Mouse (Mus musculus) liver, embryonic 12.5 days (tissue): ENCODE measurements around the gene Pcolce. TPM values are rescaled to one million over a fixed set of nuclear protein-coding genes. Genes with fewer than 3 reads are reported as not detected.

Source experiments
- ATAC-seq: fragments of 200-750 bp; cut with Nextera tagmentation; 2 replicates; pipeline ENCODE4 v1.8.0; 2017; ENCODE audit warnings: moderate number of reproducible peaks, mild to moderate bottlenecking, moderate library complexity
- H3K27ac ChIP-seq: fragments of 300-500 bp; sonication (generic); 2 replicates; pipeline ENCODE4 v1.5.1; 2016; ENCODE audit warnings: mild to moderate bottlenecking
- H3K27me3 ChIP-seq: fragments of 300-500 bp; sonication (generic); replicated peaks from 2 replicates; pipeline ENCODE4 v1.6.1; 2016; ENCODE audit warnings: mild to moderate bottlenecking, moderate library complexity
- H3K36me3 ChIP-seq: fragments of 300-500 bp; sonication (generic); 2 replicates; pipeline ENCODE4 v1.6.1; 2016; ENCODE audit warnings: mild to moderate bottlenecking, moderate library complexity
- H3K4me1 ChIP-seq: fragments of 300-500 bp; sonication (generic); 2 replicates; pipeline ENCODE4 v1.6.1; 2016
- H3K4me2 ChIP-seq: fragments of 300-500 bp; sonication (generic); 2 replicates; pipeline ENCODE4 v1.6.1; 2016; ENCODE audit warnings: mild to moderate bottlenecking, moderate library complexity
- H3K4me3 ChIP-seq: fragments of 300-500 bp; sonication (generic); 2 replicates; pipeline ENCODE4 v1.5.1; 2016; ENCODE audit warnings: mild to moderate bottlenecking, moderate library complexity
- H3K9ac ChIP-seq: fragments of 300-500 bp; sonication (generic); 2 replicates; pipeline ENCODE4 v1.6.1; 2016; ENCODE audit warnings: mild to moderate bottlenecking, moderate library complexity
- H3K9me3 ChIP-seq: fragments of 300-500 bp; sonication (generic); replicated peaks from 2 replicates; pipeline ENCODE4 v1.6.1; 2016; ENCODE audit warnings: mild to moderate bottlenecking, moderate library complexity
- WGBS: fragments of 180-500 bp; shearing (Covaris S2); methylation state at CpG from one replicate; pipeline ENCODE4 v1.1.7; 2016; ENCODE audit not compliant: insufficient replicate concordance; 5-methylcytosine and 5-hydroxymethylcytosine counted together
- polyA plus RNA-seq: library from polyadenylated mRNA; unstranded; fragments of >200 nt; fragmentation: Nextera tagmentation; extraction: Ambion mirVana; gene quantifications from 2 replicates; pipeline ENCODE4 v1.2.1, GENCODE M21; 2016

Gene Pcolce
- polyA plus RNA-seq, 1 experiment from 2014 or later: 22.1 TPM

DNA sequence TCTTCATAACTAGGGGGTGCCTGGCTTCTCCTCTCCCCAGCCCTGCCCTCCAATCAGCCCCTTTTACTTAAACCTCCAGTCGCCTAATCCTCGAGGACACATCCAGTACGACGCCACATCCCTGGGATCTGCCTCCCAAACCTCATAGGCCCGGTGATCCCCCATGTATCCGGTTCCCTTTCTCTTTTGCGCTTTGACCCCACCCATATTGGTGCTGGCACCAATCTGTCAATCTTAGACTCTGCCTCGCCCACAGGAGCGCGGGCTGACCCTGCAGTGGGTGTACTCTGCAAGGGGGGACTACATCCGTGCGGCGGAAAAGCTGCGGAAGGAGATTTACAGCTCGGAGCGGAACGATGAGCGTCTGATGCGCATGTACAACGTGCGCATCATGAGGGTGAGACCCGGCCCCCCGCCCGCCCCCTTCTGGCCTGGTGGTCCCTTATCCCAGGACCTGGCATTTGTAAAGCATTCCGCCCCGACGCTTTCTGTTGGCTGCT is 29.9 kb downstream of the Pcolce start:
- WGBS: 31% methylated on average over 27 of the region's 27 CpGs
- Histone ChIP-seq H3K4me2 (peak overlapping the region; percentile 40), H3K9ac (no peak overlapping the region), H3K36me3 (peaks cover 72% of the 10 kb centered on the region), H3K27me3 (peaks cover 21% of the 10 kb centered on the region), H3K4me3 (peak overlapping the region; percentile 18), H3K4me1 (peaks cover 30% of the 10 kb centered on the region), H3K9me3 (peaks cover 7% of the 10 kb centered on the region), H3K27ac (no peak overlapping the region)
- ATAC-seq: no peak

- H3K9ac ChIP-seq: no peak overlapping the region
- 48% methylated on average over 8 of the region's 8 CpGs for WGBS
- H3K27me3 ChIP-seq: peaks cover 21% of the 10 kb centered on the region
- H3K4me2 ChIP-seq: no peak overlapping the region
- no peak for ATAC-seq
- H3K4me1 ChIP-seq: peaks cover 30% of the 10 kb centered on the region
- H3K36me3 ChIP-seq: peaks cover 79% of the 10 kb centered on the region
- H3K27ac ChIP-seq: no peak overlapping the region
- peaks cover 5% of the 10 kb centered on the region for H3K9me3 ChIP-seq
- H3K4me3 ChIP-seq: no peak overlapping the region
Measured at GRCm38 (mm10) chr5:137582702-137583101, 30.9 kb downstream of the Pcolce start.

- ATAC-seq: no peak
- no peaks in the 10 kb centered on the region for H3K9me3 ChIP-seq
- H3K4me1 ChIP-seq: peaks cover 30% of the 10 kb centered on the region
- H3K4me3 ChIP-seq: no peak overlapping the region
- WGBS: 55% methylated on average over 6 of the region's 6 CpGs
- H3K27ac ChIP-seq: peak overlapping the region; percentile 21
- H3K9ac ChIP-seq: no peak overlapping the region
- H3K36me3 ChIP-seq: peaks cover 80% of the 10 kb centered on the region
- no peak overlapping the region for H3K4me2 ChIP-seq
- peaks cover 21% of the 10 kb centered on the region for H3K27me3 ChIP-seq
Measured at GRCm38 (mm10) chr5:137580246-137580645, 33.3 kb downstream of the Pcolce start.

DNA sequence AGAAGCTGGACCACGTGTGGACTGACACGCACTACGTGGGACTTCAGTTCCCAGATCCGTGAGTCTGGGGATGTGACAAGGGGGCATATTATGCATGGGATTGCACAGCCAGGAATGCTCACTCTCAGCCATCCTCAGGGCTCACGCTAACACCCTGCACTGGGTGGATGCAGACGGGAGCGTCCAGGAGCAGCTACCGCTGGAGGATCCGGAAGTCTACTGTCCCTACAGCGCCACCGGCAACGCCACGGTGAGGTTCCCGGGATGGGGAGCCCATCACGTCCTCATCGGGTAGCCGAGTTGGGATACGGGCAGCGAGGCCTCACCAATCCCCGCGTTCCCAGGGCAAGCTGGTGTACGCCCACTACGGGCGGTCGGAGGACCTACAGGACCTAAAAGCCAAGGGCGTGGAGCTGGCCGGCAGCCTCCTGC is 39.1 kb downstream of the Pcolce start:
- peak overlapping the region; percentile 20 for H3K4me3 ChIP-seq
- peak overlapping the region; percentile 19; the same call in 1 of the 2 replicates for H3K9ac ChIP-seq
- H3K27me3 ChIP-seq: peaks cover 13% of the 10 kb centered on the region; the same call in 1 of the 2 replicates
- 33% methylated on average over 27 of the region's 27 CpGs for WGBS
- peak overlapping the region; percentile 44 for H3K4me2 ChIP-seq
- no peak for ATAC-seq
- no peak overlapping the region for H3K27ac ChIP-seq
- H3K9me3 ChIP-seq: no peaks in the 10 kb centered on the region
- peaks cover 60% of the 10 kb centered on the region for H3K36me3 ChIP-seq
- H3K4me1 ChIP-seq: peaks cover 62% of the 10 kb centered on the region

DNA sequence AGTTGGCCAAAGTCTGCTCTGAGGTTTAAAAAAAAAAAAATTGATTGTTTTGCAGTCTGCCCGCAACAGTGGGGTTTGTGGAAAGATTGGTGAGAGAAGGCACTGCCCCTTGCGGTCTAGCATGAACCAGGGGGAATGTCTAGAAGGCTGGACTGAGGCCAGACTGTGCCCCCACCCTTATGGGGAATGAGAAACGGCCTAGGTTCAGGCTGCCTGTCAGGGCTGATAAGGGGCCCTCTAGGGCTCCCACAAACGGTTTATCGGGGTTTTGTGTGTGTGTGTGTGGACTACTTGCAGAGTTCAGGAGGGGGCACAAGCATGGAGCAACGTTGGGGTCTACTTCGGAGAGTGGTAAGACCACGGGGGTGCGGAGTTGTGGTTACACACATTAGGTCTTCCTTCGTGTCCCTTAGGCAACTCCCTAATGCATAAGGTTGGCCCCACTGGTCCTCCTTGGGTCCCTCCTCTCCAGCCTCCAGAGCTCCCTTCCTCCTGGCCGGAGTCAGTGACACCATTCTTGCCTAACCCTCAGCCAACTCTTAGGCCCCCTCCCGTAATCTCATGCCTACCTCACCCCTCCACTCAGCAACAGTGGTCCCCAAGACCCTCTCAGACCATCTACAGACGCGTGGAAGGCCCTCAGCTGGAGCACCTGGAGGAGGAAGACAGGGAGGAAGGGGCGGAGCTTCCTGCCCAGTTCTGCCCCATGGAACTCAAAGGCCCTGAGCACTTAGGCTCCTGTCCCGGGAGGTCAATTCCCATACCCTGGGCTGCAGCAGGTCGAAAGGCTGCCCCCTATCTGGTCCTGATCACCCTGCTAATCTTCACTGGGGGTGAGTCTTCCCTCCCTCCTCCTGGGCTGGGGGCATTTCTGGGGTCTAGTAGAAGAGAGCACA is 42.6 kb downstream of the Pcolce start:
- peak overlapping the region; percentile 92 for H3K4me2 ChIP-seq
- H3K9ac ChIP-seq: peak overlapping the region; percentile 78
- H3K27ac ChIP-seq: peak overlapping the region; percentile 94
- H3K27me3 ChIP-seq: peaks cover 28% of the 10 kb centered on the region; the same call in 1 of the 2 replicates
- peak overlapping the region; percentile 68 for H3K4me3 ChIP-seq
- peak; percentile 93 for ATAC-seq
- H3K36me3 ChIP-seq: peaks cover 26% of the 10 kb centered on the region
- 15% methylated on average over 17 of the region's 17 CpGs for WGBS
- H3K9me3 ChIP-seq: no peaks in the 10 kb centered on the region; the same call in 1 of the 2 replicates
- peaks cover 74% of the 10 kb centered on the region for H3K4me1 ChIP-seq

GRCm38 (mm10) chr5:137570181-137570580 is 43.4 kb downstream of the Pcolce start:
- Histone ChIP-seq H3K9ac (peak overlapping the region; percentile 78), H3K27ac (peak overlapping the region; percentile 94), H3K36me3 (peaks cover 22% of the 10 kb centered on the region), H3K4me1 (peaks cover 74% of the 10 kb centered on the region), H3K27me3 (peaks cover 28% of the 10 kb centered on the region; the same call in 1 of the 2 replicates), H3K9me3 (no peaks in the 10 kb centered on the region; the same call in 1 of the 2 replicates), H3K4me2 (peak overlapping the region; percentile 92), H3K4me3 (peak overlapping the region; percentile 68)
- ATAC-seq: no peak
- WGBS: 12% methylated on average over 7 of the region's 7 CpGs

- Histone ChIP-seq H3K27ac (peak within 1 kb of the TSS; percentile 94), H3K36me3 (peaks cover 16% of the 10 kb centered on the region), H3K9me3 (no peaks in the 10 kb centered on the region; the same call in 1 of the 2 replicates), H3K9ac (peak within 1 kb of the TSS; percentile 78), H3K4me1 (peaks cover 69% of the 10 kb centered on the region), H3K4me2 (peak within 1 kb of the TSS; percentile 92), H3K4me3 (peak within 1 kb of the TSS; percentile 68), H3K27me3 (peaks cover 24% of the 10 kb centered on the region; the same call in 1 of the 2 replicates)
- ATAC-seq: peak; percentile 81
- 5% methylated on average over 9 of the region's 9 CpGs for WGBS
Measured at GRCm38 (mm10) chr5:137569665-137570064, 43.9 kb downstream of the Pcolce start, which contains the start of gene Tfr2. Tfr2 (plus strand) TSS chr5:137569840.

DNA sequence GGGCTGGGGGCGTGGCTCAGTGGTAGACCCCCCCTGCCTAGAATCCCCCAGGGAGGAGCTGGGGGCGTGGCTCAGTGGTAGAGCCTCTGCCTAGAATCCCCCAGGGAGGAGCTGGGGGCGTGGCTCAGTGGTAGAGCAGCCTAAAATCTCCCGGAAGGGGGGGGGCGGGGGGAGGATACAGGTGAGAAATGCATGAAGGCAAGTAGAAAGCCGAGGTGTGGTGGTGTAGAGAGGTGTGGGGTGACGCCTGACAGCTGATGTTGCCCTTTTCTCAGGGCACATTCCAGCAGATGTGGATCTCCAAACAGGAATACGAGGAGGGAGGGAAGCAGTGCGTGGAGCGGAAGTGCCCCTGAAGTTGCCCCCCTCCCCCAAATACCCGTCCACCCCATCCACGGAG is 44.6 kb downstream of the Pcolce start:
- H3K36me3 ChIP-seq: peaks cover 10% of the 10 kb centered on the region
- H3K4me1 ChIP-seq: peaks cover 63% of the 10 kb centered on the region
- no peak overlapping the region for H3K9ac ChIP-seq
- ATAC-seq: no peak
- 58% methylated on average over 12 of the region's 12 CpGs for WGBS
- H3K4me2 ChIP-seq: peak overlapping the region; percentile 92
- no peaks in the 10 kb centered on the region; the same call in 1 of the 2 replicates for H3K9me3 ChIP-seq
- H3K27me3 ChIP-seq: peaks cover 18% of the 10 kb centered on the region; the same call in 1 of the 2 replicates
- peak overlapping the region; percentile 94 for H3K27ac ChIP-seq
- H3K4me3 ChIP-seq: peak overlapping the region; percentile 68; the same call in 1 of the 2 replicates

DNA sequence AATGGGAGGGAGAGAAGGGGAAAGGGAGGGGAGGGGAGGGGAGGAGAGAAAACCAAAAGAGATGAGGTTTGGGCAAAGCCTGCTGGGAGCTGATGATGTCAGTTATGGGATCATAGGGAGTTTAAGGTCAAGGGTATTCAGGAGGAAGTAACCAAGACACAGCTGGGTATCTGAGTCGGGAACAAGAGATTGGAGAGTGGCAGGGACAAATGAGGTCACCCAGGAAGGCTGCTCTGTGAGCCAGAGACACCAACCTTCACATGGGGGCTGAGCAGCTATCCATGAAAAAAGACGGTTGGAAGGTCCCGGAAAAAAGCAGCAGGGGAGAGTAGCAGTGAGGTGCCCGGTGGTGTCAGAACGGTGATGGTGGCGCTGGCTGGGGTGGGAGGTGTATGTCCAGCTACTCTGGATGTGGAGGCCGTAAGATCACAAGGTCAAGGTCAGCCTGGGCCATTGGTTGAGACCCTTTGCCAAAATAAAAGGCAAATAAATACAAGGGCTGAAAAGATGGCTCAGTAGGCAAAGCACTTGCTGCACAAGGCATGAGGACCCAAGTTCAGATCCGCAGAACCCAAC is 45.3 kb downstream of the Pcolce start:
- Histone ChIP-seq H3K4me1 (peaks cover 56% of the 10 kb centered on the region), H3K36me3 (peaks cover 3% of the 10 kb centered on the region), H3K4me2 (no peak overlapping the region), H3K4me3 (no peak overlapping the region), H3K9me3 (no peaks in the 10 kb centered on the region; the same call in 1 of the 2 replicates), H3K27me3 (peaks cover 15% of the 10 kb centered on the region; the same call in 1 of the 2 replicates), H3K27ac (no peak overlapping the region), H3K9ac (no peak overlapping the region)
- no peak for ATAC-seq
- WGBS: 71% methylated on average over 8 of the region's 8 CpGs

DNA sequence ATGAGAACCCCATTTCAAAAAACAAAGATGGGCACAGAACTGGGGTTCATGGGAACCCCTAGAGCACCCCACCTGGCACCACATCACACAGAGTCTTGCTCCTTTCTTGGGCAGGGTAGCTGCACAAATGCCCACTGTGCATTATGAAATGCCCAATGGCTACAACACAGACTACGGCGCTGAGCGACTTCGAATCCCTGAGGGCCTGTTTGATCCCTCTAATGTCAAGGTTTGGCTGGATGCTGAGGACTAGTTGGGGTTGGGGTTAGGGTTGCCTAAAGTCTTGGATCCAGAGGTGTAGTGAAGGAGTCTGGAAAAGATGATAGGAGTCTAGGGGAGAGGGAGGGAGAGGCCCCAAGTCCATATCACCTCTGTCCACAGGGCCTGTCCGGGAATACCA is 47.2 kb downstream of the Pcolce start:
- no peak overlapping the region for H3K9ac ChIP-seq
- peaks cover 26% of the 10 kb centered on the region for H3K27me3 ChIP-seq
- 81% methylated on average over 5 of the region's 5 CpGs for WGBS
- no peak overlapping the region for H3K27ac ChIP-seq
- ATAC-seq: no peak
- H3K4me1 ChIP-seq: peaks cover 38% of the 10 kb centered on the region
- no peak overlapping the region for H3K4me2 ChIP-seq
- H3K36me3 ChIP-seq: no peaks in the 10 kb centered on the region
- no peaks in the 10 kb centered on the region; the same call in 1 of the 2 replicates for H3K9me3 ChIP-seq
- H3K4me3 ChIP-seq: no peak overlapping the region

DNA sequence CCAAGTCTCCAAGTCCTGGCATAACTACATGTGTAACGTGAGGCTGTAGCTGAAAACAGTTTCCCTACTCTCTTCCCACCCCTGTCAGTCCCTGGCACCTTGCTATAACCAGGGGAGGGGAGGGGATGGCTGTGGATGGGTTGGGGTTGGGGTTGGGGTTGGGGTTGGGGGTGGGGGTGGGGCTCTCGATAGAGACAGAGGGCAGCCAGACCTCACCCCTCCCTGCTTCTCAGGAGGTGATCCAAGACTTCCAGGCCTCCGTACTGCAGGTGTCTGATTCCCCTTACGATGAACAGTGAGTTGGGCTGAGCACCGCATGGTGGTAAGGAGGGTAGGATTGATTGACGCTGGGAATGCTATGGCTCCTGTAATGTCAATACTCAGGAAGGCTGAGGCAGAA is 47.8 kb downstream of the Pcolce start:
- WGBS: 75% methylated on average over 6 of the region's 6 CpGs
- peaks cover 33% of the 10 kb centered on the region for H3K27me3 ChIP-seq
- H3K27ac ChIP-seq: no peak overlapping the region
- no peak overlapping the region for H3K4me2 ChIP-seq
- no peak overlapping the region for H3K4me3 ChIP-seq
- no peak for ATAC-seq
- peaks cover 31% of the 10 kb centered on the region for H3K4me1 ChIP-seq
- H3K9ac ChIP-seq: no peak overlapping the region
- no peaks in the 10 kb centered on the region; the same call in 1 of the 2 replicates for H3K9me3 ChIP-seq
- H3K36me3 ChIP-seq: no peaks in the 10 kb centered on the region
